Mouse (Mus musculus) limb, embryonic 12.5 days (tissue): ENCODE measurements around the gene Egln1. TPM values are rescaled to one million over a fixed set of nuclear protein-coding genes. Genes with fewer than 3 reads are reported as not detected.

Source experiments
- ATAC-seq: fragments of 200-750 bp; cut with Nextera tagmentation; 2 replicates; pipeline ENCODE4 v1.8.0; 2017; ENCODE audit warnings: low read depth, moderate TSS enrichment; ENCODE audit not compliant: insufficient number of reproducible peaks, insufficient read depth, low FRiP score, low TSS enrichment
- H3K27ac ChIP-seq: fragments of 300-500 bp; sonication (generic); 2 replicates; pipeline ENCODE4 v1.5.1; 2016; ENCODE audit warnings: mild to moderate bottlenecking, moderate library complexity
- H3K27me3 ChIP-seq: fragments of 300-500 bp; sonication (generic); 2 replicates; pipeline ENCODE4 v1.6.1; 2016; ENCODE audit warnings: mild to moderate bottlenecking, moderate library complexity
- H3K36me3 ChIP-seq: fragments of 300-500 bp; sonication (generic); 2 replicates; pipeline ENCODE4 v1.6.1; 2016; ENCODE audit warnings: mild to moderate bottlenecking, moderate library complexity
- H3K4me1 ChIP-seq: fragments of 300-500 bp; sonication (generic); replicated peaks from 2 replicates; pipeline ENCODE4 v1.6.1; 2016
- H3K4me2 ChIP-seq: fragments of 300-500 bp; sonication (generic); 2 replicates; pipeline ENCODE4 v1.6.1; 2016; ENCODE audit warnings: mild to moderate bottlenecking, moderate library complexity
- H3K4me3 ChIP-seq: fragments of 300-500 bp; sonication (generic); replicated peaks from 2 replicates; pipeline ENCODE4 v1.5.1; 2016; ENCODE audit warnings: mild to moderate bottlenecking
- H3K9ac ChIP-seq: fragments of 300-500 bp; sonication (generic); replicated peaks from 2 replicates; pipeline ENCODE4 v1.6.1; 2016; ENCODE audit warnings: mild to moderate bottlenecking, moderate library complexity
- H3K9me3 ChIP-seq: fragments of 300-500 bp; sonication (generic); 2 replicates; pipeline ENCODE4 v1.6.1; 2016; ENCODE audit warnings: mild to moderate bottlenecking, moderate library complexity
- WGBS: fragments of 180-500 bp; shearing (Covaris S2); methylation state at CpG from one replicate; pipeline ENCODE4 v1.1.7; 2016; 5-methylcytosine and 5-hydroxymethylcytosine counted together
- polyA plus RNA-seq: library from polyadenylated mRNA; unstranded; fragments of >200 nt; fragmentation: Nextera tagmentation; extraction: Ambion mirVana; gene quantifications from 2 replicates; pipeline ENCODE4 v1.2.1, GENCODE M21; 2016

Egln1 gene
- polyA plus RNA-seq, 1 experiment from 2014 or later, result 13.0 TPM

DNA sequence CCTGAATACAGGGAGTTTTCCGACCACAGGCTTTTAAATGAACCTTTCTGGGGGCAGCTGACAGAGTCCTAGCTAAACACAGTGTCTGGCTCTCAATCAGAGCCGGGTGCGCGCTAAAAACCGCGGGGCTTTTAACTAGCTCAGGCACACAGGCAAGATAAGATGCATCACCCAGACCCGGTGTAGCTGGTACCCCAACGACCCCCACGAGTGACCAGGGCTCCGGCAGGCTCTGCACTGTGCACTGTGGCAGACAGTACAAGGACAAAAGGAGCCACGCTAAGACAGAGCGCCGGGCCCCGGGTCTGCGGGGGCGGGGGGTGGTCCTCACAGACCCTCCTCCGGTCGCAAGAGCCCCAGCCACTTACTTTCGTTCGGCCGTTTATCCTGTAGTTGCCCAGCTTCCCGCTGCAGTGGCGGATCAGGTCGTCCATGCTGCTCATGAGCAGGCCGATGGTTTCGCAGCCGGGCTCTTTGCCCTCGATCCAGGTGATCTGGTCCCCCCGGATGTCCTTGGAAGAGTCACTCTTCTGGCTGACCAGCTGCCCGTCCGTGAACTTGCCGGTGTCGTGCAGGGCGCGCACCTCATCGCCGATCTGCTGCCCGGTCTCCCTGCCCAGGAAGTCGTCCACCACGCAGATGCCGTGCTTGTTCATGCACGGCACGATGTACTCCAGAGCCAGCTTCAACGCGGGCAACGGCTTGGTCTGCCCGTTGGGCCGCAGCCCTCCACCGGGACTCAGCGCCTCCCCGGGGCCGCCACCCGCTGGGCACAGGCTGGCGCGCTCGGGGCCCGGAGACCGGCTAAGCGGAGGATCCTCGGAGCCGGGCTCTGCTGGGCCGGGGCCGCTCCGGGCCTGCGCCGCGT, 1.0 kb downstream of the Egln1 start:
- Histone ChIP-seq H3K4me3 (peak overlapping the region; percentile 85), H3K9ac (peak overlapping the region; percentile 94), H3K27ac (peak overlapping the region; percentile 95), H3K27me3 (no peaks in the 10 kb centered on the region), H3K9me3 (no peaks in the 10 kb centered on the region), H3K4me2 (peak overlapping the region; percentile 86), H3K4me1 (peaks cover 38% of the 10 kb centered on the region), H3K36me3 (0 out of 2 replicates have a peak, but pooled peaks cover 10% of the 10 kb centered on the region)
- ATAC-seq, result 0 out of 2 replicates have a peak, but pooled peaks have one; percentile 26
- WGBS, result under 1% methylated on average over 67 of the region's 67 CpGs

DNA sequence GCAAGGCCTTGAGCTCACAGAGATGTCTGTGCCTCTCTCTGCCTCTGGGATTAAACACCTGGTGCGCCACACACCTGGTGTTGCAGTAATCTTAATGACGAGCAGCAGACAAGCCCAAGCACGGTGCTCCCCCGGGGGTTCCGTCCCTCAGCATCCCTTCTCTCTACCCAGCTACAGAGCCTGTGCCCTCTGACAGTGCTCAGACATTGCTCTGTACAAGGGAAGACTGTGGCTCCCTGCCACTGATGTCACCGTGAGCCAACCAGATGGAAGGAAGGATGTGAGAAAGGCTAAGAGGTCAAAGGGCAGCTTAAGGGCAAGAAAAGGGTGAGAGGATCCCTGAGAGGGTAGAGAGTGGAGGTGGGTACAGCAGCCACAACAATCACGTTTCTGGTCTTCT, 4.7 kb downstream of the Egln1 start:
- Histone ChIP-seq H3K36me3 (peaks cover 30% of the 10 kb centered on the region), H3K27me3 (no peaks in the 10 kb centered on the region), H3K4me3 (no peak overlapping the region), H3K9me3 (no peaks in the 10 kb centered on the region), H3K9ac (no peak overlapping the region), H3K4me1 (peaks cover 28% of the 10 kb centered on the region), H3K27ac (no peak overlapping the region), H3K4me2 (no peak overlapping the region)
- ATAC-seq, result no peak
- 52% methylated on average over 7 of the region's 7 CpGs for WGBS

DNA sequence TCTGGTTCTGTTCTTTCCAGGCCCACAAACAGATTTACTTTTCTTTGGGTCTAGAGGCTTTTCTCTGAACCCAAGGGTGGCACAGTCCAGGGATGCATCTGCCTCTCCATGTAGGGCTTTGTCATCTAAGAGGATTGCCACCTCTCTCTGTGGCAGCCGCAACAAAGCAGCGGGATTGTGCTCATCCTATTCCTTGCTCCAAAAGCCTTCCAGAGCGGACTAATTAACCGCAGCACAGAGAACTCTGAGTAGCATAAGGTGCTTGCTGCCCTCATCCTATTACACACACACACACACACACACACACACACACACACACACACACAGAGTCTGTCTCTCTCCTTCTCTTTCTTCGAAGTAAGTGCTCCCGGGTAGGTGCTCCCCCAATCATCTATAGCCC, 5.3 kb downstream of the Egln1 start:
- Histone ChIP-seq H3K36me3 (peaks cover 34% of the 10 kb centered on the region), H3K4me1 (peaks cover 28% of the 10 kb centered on the region), H3K27ac (no peak overlapping the region), H3K4me3 (no peak overlapping the region), H3K9me3 (no peaks in the 10 kb centered on the region), H3K27me3 (no peaks in the 10 kb centered on the region), H3K9ac (no peak overlapping the region), H3K4me2 (no peak overlapping the region)
- ATAC-seq, result no peak
- 91% methylated on average over 6 of the region's 6 CpGs for WGBS

DNA sequence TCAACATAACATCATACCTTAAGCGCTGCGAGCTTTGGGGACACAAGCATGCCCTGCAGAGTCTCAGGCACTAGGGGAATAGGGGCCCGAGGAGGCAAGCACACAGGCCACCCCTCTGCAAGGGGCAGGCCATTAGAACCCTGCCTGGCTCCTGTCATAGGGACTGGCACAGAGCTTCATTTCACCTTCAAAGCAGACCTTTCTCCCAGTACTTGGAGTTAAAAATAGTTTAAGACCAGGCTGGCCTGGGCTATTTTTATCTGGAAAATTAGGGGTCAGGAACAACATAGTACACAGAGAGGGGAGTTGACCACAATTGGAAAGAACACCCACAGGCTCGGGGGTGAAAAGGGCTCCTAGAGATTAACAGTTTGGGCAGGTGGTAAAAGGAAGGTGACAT, 11.8 kb downstream of the Egln1 start:
- Histone ChIP-seq H3K27me3 (no peaks in the 10 kb centered on the region), H3K4me2 (no peak overlapping the region), H3K4me3 (no peak overlapping the region), H3K9ac (no peak overlapping the region), H3K36me3 (peaks cover 38% of the 10 kb centered on the region), H3K27ac (no peak overlapping the region), H3K9me3 (no peaks in the 10 kb centered on the region), H3K4me1 (no peaks in the 10 kb centered on the region)
- ATAC-seq, result no peak
- 88% methylated on average over 4 of the region's 4 CpGs for WGBS

DNA sequence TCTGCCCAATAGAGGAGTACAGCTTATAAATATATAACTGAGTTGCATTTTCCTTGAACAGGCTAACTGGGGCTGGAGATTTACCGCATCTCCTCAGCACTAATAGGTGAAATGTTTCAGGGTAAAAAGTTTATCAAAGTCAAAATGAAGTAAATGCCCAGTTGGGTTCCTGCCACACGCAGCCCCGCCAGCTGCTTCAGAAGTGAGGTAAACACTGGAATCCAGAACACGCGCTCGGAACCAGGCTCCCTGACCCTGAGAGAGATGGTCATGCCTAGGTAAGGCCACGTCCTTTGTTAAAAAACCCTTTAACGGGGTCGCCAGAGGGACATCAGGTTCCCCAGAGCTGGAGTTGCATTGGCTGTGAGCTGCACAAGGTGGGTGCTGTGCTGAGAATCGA, 12.4 kb downstream of the Egln1 start:
- no peak overlapping the region for H3K27ac ChIP-seq
- H3K4me1 ChIP-seq, result no peaks in the 10 kb centered on the region
- peaks cover 36% of the 10 kb centered on the region for H3K36me3 ChIP-seq
- WGBS, result 96% methylated on average over 10 of the region's 10 CpGs
- no peaks in the 10 kb centered on the region for H3K27me3 ChIP-seq
- no peak overlapping the region for H3K4me2 ChIP-seq
- no peak for ATAC-seq
- H3K4me3 ChIP-seq, result no peak overlapping the region
- H3K9me3 ChIP-seq, result no peaks in the 10 kb centered on the region
- H3K9ac ChIP-seq, result no peak overlapping the region

DNA sequence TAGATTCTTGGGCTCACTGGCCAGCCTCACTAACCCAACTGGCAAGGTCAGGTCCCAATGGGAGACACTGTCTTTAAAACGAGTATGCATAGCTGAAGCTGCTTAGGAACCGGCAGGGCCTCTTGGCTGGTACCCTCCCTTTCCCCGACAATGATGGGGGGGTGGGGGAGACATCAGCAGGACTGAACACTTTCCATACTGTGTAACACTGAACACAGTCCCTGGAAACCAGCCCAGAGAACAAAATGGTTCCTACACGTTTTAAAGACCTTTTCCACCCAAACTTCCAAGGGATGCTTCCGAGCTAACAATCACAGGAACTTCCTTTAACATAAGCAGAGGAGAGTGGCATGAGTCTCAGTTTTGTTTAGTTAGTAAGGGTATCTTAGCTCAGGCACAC, 14.0 kb downstream of the Egln1 start:
- Histone ChIP-seq H3K27me3 (no peaks in the 10 kb centered on the region), H3K4me3 (no peak overlapping the region), H3K9me3 (0 out of 2 replicates have a peak, but pooled peaks cover 5% of the 10 kb centered on the region), H3K4me2 (no peak overlapping the region), H3K4me1 (no peaks in the 10 kb centered on the region; the same call in 1 of the 2 replicates), H3K36me3 (peaks cover 24% of the 10 kb centered on the region), H3K9ac (no peak overlapping the region), H3K27ac (no peak overlapping the region)
- ATAC-seq, result no peak
- 86% methylated on average over 5 of the region's 5 CpGs for WGBS

DNA sequence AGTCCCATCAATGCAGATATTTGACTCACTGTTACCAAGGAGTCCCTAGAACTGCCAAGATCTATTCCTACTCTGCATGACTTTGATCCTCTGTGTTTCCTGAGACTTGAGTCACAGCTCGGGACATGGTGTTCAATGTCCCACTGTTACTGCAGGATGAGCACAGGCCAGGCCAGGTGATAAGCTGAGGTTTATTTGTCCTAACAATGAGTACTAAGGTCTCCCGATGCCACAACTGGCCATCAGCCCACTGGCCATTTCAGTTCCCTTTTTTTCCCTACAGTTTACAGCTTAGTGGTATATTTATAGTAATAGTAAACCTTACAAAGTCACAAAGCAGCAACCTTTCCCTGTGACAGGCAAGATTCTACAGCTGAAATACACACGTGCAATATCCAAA, 16.7 kb downstream of the Egln1 start:
- Histone ChIP-seq H3K4me2 (no peak overlapping the region), H3K9ac (no peak overlapping the region), H3K27ac (no peak overlapping the region), H3K9me3 (0 out of 2 replicates have a peak, but pooled peaks cover 5% of the 10 kb centered on the region), H3K4me3 (no peak overlapping the region), H3K27me3 (no peaks in the 10 kb centered on the region), H3K4me1 (no peaks in the 10 kb centered on the region; the same call in none of the 2 replicates), H3K36me3 (peaks cover 6% of the 10 kb centered on the region)
- WGBS, result 87% methylated on average over 3 of the region's 3 CpGs
- ATAC-seq, result no peak

DNA sequence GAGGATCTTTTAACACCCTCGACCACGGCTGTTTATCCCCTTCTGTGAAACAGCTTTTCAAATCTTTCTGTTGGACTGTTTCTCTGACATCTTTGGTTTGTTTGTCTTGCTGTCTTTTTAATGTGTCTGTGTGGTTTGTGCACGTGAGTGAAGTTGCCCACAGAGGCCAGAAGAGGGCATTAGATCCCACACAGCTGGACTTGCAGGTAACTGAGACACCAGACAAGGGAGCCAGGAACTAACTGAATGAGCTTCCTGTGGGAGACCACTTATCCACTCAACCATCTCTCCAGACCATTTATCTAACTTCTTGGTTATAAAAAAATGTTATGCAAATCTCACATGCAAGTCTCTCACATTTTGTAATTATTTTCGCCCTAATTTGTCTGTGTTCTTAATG, 18.5 kb downstream of the Egln1 start:
- H3K9me3 ChIP-seq, result 0 out of 2 replicates have a peak, but pooled peaks cover 5% of the 10 kb centered on the region
- H3K4me1 ChIP-seq, result no peaks in the 10 kb centered on the region; the same call in none of the 2 replicates
- H3K4me3 ChIP-seq, result no peak overlapping the region
- H3K27ac ChIP-seq, result no peak overlapping the region
- H3K4me2 ChIP-seq, result no peak overlapping the region
- 74% methylated on average over 4 of the region's 4 CpGs for WGBS
- peaks cover 8% of the 10 kb centered on the region; the same call in 1 of the 2 replicates for H3K36me3 ChIP-seq
- ATAC-seq, result no peak
- no peaks in the 10 kb centered on the region for H3K27me3 ChIP-seq
- no peak overlapping the region for H3K9ac ChIP-seq

DNA sequence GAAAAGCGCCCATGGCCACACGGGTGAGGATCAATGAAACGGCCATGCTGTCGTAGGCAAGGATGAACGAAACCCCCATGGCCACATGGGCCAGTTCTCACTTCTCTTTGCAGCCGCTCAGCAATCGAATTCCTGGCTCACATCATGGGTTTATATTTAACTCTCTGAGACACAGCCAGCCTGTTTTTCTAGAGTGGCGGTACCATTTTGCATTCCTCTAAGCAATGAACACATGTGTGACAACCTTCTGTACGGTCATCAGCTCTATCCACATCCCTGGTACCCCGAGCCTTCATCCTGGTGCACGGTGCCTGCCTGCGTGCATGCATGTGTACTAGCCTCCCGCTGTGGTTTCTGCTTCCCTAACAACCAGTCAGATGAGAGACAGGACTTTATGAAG, 19.0 kb downstream of the Egln1 start:
- Histone ChIP-seq H3K9ac (no peak overlapping the region), H3K27ac (no peak overlapping the region), H3K4me3 (no peak overlapping the region), H3K4me1 (no peaks in the 10 kb centered on the region; the same call in none of the 2 replicates), H3K27me3 (no peaks in the 10 kb centered on the region), H3K9me3 (0 out of 2 replicates have a peak, but pooled peaks cover 5% of the 10 kb centered on the region), H3K36me3 (peaks cover 11% of the 10 kb centered on the region; the same call in 1 of the 2 replicates), H3K4me2 (no peak overlapping the region)
- ATAC-seq, result no peak
- WGBS, result 84% methylated on average over 13 of the region's 13 CpGs

DNA sequence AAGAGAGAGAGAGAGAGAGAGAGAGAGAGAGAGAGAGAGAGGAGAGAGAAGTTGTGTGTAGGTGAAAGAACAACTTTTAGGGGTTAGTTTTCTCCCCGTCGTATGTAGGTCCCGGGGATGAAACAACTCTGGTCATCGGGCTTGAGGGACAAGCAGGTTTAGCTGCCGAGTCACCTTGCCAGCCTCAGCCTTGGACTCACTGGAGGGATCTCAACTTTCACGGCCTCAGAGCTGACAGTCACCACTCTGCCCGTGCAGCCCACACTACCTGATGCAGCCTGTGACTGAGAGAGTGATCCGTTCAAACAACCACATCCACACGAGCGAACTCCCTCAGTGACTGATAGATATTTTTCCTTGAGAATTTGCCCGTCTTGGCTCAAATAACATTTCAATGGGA, 20.1 kb downstream of the Egln1 start:
- Histone ChIP-seq H3K9me3 (0 out of 2 replicates have a peak, but pooled peaks cover 5% of the 10 kb centered on the region), H3K27me3 (no peaks in the 10 kb centered on the region), H3K36me3 (peaks cover 15% of the 10 kb centered on the region; the same call in 1 of the 2 replicates), H3K9ac (no peak overlapping the region), H3K4me2 (no peak overlapping the region), H3K27ac (no peak overlapping the region; the same call in 1 of the 2 replicates), H3K4me1 (no peaks in the 10 kb centered on the region; the same call in none of the 2 replicates), H3K4me3 (no peak overlapping the region)
- no peak for ATAC-seq
- 79% methylated on average over 11 of the region's 11 CpGs for WGBS

DNA sequence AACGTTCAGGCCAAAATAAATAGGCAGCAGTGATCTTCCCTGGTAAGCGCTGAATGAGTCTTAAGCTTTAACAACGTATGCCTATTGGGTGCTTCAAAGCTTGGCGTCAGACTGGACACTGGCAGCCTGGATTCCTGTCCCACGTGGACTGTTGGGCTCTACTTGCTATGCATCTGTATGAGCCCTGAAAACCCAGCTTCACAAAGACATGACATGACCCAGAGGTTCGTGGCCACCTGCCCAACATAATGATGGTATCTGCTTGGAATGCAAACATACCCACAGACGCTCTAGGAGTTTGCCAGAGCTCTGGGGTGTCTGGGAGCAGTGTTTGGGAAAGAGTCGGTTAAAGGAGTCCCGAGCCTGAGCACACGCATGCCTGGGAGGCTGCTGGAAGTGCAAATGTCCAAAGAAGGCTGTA, 22.8 kb downstream of the Egln1 start:
- no peak overlapping the region for H3K4me2 ChIP-seq
- WGBS, result 82% methylated on average over 10 of the region's 10 CpGs
- H3K27me3 ChIP-seq, result no peaks in the 10 kb centered on the region
- peaks cover 6% of the 10 kb centered on the region for H3K4me1 ChIP-seq
- H3K9me3 ChIP-seq, result 0 out of 2 replicates have a peak, but pooled peaks cover 5% of the 10 kb centered on the region
- no peak overlapping the region for H3K9ac ChIP-seq
- no peak overlapping the region for H3K4me3 ChIP-seq
- H3K27ac ChIP-seq, result no peak overlapping the region
- no peak for ATAC-seq
- H3K36me3 ChIP-seq, result peaks cover 15% of the 10 kb centered on the region; the same call in 1 of the 2 replicates
